Mouse (Mus musculus): ENCODE measurements around the gene Mcrip2.

DNA sequence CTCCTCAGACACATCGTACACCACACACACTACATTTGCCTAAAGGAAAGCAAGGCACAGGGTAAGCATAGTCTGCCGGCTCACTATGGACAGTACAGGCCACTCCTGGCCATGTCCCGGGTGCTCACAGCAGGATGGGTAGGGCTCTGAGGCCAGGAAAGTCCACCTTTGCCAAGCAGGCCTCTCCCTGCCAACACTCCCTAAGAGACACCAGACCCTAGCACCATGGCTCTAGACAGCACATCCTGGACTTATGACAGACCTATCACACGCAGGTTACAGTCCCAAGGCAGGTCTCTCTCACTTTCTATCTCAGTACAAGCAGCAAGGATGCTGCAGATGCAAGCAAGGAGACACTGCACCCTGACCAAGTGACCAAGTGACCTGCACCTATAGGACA lies 25.4 kb downstream of the Mcrip2 start:
- TF ChIP-seq CTCF (IDR thresholded peaks at IDR 0.05; ENCODE audit: low read depth) (no peak), EP300 (optimal IDR thresholded peaks at IDR 0.05) (no peak)
